ENCODE assay signal across 22 mouse cellular contexts in genomic region chr6:94200910-94201309, GRCm38 (mm10).
DNase-seq lines count a peak whose midpoint lies in the region; ATAC-seq and TF ChIP-seq lines count a peak whose summit lies in the region.
"Had no signal": no experiment of that assay in that cellular context is flagged by ENCODE, and none has a peak within 500 bp of the region (broad histone marks: within the 10 kb centered on the region; RNA-seq: fewer than 3 reads in every experiment).

No protein-coding gene starts in this region.

- no peak overlapping the region for H3K4me2 ChIP-seq in heart, embryonic 11.5 days
- H3K4me2 ChIP-seq in lung, embryonic 15.5 days = no peak overlapping the region
- H3K4me2 ChIP-seq in lung, postnatal 0 days (replicated peaks; ENCODE audit: low read depth, low read length) = no peak overlapping the region
- H3K4me2 ChIP-seq: embryonic facial prominence, embryonic 15.5 days; heart, embryonic 15.5 days; hindbrain, embryonic 12.5 days had no signal

- H3K27ac ChIP-seq in heart, embryonic 11.5 days (ENCODE audit: low read depth, low read length) = 0 out of 2 replicates have a peak overlapping the region, but pooled peaks have one; percentile 7
- H3K27ac ChIP-seq in lung, embryonic 15.5 days = peak overlapping the region; percentile 58
- H3K27ac ChIP-seq in lung, postnatal 0 days (ENCODE audit: low read length) = peak overlapping the region; percentile 79
- H3K27ac ChIP-seq: embryonic facial prominence, embryonic 15.5 days; heart, adult 2 months; heart, embryonic 15.5 days; hindbrain, embryonic 12.5 days had no signal

- H3K36me3 ChIP-seq in heart, embryonic 11.5 days (ENCODE audit: control insufficient read depth, insufficient read depth, low read length) = no peaks in the 10 kb centered on the region
- no peaks in the 10 kb centered on the region for H3K36me3 ChIP-seq in lung, embryonic 15.5 days
- H3K36me3 ChIP-seq in lung, postnatal 0 days (ENCODE audit: insufficient read depth, low read length) = no peaks in the 10 kb centered on the region
- H3K36me3 ChIP-seq: embryonic facial prominence, embryonic 15.5 days; heart, embryonic 15.5 days; hindbrain, embryonic 12.5 days had no signal

- no peaks in the 10 kb centered on the region for H3K27me3 ChIP-seq in heart, embryonic 11.5 days (ENCODE audit: control insufficient read depth, insufficient read depth, low read length)
- no peaks in the 10 kb centered on the region for H3K27me3 ChIP-seq in lung, embryonic 15.5 days
- no peaks in the 10 kb centered on the region for H3K27me3 ChIP-seq in lung, postnatal 0 days (replicated peaks; ENCODE audit: insufficient read depth, low read length)
- H3K27me3 ChIP-seq: CH12.LX; embryonic facial prominence, embryonic 15.5 days; heart, embryonic 15.5 days; hindbrain, embryonic 12.5 days had no signal

- H3K4me1 ChIP-seq in heart, embryonic 11.5 days (ENCODE audit: control insufficient read depth, insufficient read depth, low read length) = peaks cover 49% of the 10 kb centered on the region
- peaks cover 47% of the 10 kb centered on the region for H3K4me1 ChIP-seq in lung, embryonic 15.5 days
- H3K4me1 ChIP-seq in lung, adult 2 months (ENCODE audit: control insufficient read depth, insufficient read depth, low read length) = peaks cover 19% of the 10 kb centered on the region
- peaks cover 9% of the 10 kb centered on the region; the same call in 1 of the 2 replicates for H3K4me1 ChIP-seq in lung, postnatal 0 days (ENCODE audit: insufficient read depth, low read depth, low read length)

- WGBS in heart, embryonic 11.5 days (ENCODE audit: insufficient replicate concordance) = 30% methylated on average over 3 of the region's 3 CpGs
- WGBS in lung, embryonic 15.5 days = 20% methylated on average over 3 of the region's 3 CpGs
- WGBS in lung, adult 2 months = 34% methylated on average over 3 of the region's 3 CpGs
- whole genome bisulfite sequencing in lung, postnatal 0 days = 21% methylated on average over 3 of the region's 3 CpGs

- DNase-seq in heart, postnatal 4 days = no peak
- no peak for DNase-seq in lung, adult 2 months
- peak; percentile 57 for DNase-seq in lung, postnatal 0 days (ENCODE audit: low spot score)
- DNase-seq in cerebellum, adult 11-12 months = no peak
- no peak for DNase-seq in MN1 (ENCODE audit: low spot score)
- no peak for DNase-seq in right cerebral cortex, postnatal 10 days (ENCODE audit: low spot score in 2 of 2)
- DNase-seq: adrenal gland, postnatal 10 days; cerebellum, adult 11 months; cerebellum, adult 9-11 months; gastrocnemius, postnatal 10 days; heart, adult 2 months had no signal

- H3K9me3 ChIP-seq in heart, embryonic 11.5 days (replicated peaks; ENCODE audit: control insufficient read depth, low read length) = no peaks in the 10 kb centered on the region
- H3K9me3 ChIP-seq in lung, embryonic 15.5 days = no peaks in the 10 kb centered on the region
- no peaks in the 10 kb centered on the region for H3K9me3 ChIP-seq in lung, postnatal 0 days (ENCODE audit: low read length)
- H3K9me3 ChIP-seq: embryonic facial prominence, embryonic 15.5 days; heart, embryonic 15.5 days; hindbrain, embryonic 12.5 days had no signal

- TF ChIP-seq POLR2A in lung, adult 2 months (IDR thresholded peaks at IDR 0.05; ENCODE audit: borderline replicate concordance, extremely low read depth, low read depth, low read length) = no peak

- TF ChIP-seq CTCF in lung, adult 2 months (IDR thresholded peaks at IDR 0.05; ENCODE audit: insufficient read depth, low read length) = no peak
- TF ChIP-seq CTCF in lung, postnatal 0 days (IDR thresholded peaks at IDR 0.05) = no peak

- no peak for ATAC-seq in heart, embryonic 11.5 days (replicated peaks; ENCODE audit: insufficient number of reproducible peaks, low FRiP score, low TSS enrichment)
- no peak for ATAC-seq in lung, embryonic 15.5 days (ENCODE audit: borderline replicate concordance, extremely low read depth, low FRiP score, low TSS enrichment)
- ATAC-seq in lung, postnatal 0 days = peak; percentile 40
- ATAC-seq: forebrain, embryonic 16.5 days; hindbrain, embryonic 16.5 days; inflammation-experienced regulatory T-cells, adult 6 months; intestine, postnatal 0 days had no signal

- peak; percentile 95 for TF ChIP-seq EP300 in lung, postnatal 0 days (IDR thresholded peaks at IDR 0.05)

- H3K4me3 ChIP-seq in heart, embryonic 11.5 days (ENCODE audit: low read depth, low read length) = no peak overlapping the region
- H3K4me3 ChIP-seq in lung, embryonic 15.5 days = no peak overlapping the region
- H3K4me3 ChIP-seq in lung, adult 2 months (replicated peaks; ENCODE audit: extremely low read depth, low read depth, low read length) = no peak overlapping the region
- no peak overlapping the region for H3K4me3 ChIP-seq in lung, postnatal 0 days (ENCODE audit: low read depth, low read length)
- H3K4me3 ChIP-seq: embryonic facial prominence, embryonic 15.5 days; erythroblast, embryonic 14.5 days; heart, adult 2 months; heart, embryonic 15.5 days; hindbrain, embryonic 12.5 days had no signal

- H3K9ac ChIP-seq in heart, embryonic 11.5 days (ENCODE audit: low read depth, low read length) = no peak overlapping the region
- no peak overlapping the region for H3K9ac ChIP-seq in lung, embryonic 15.5 days
- H3K9ac ChIP-seq in lung, postnatal 0 days (replicated peaks; ENCODE audit: low read depth) = no peak overlapping the region
- H3K9ac ChIP-seq: embryonic facial prominence, embryonic 15.5 days; heart, embryonic 15.5 days; hindbrain, embryonic 12.5 days had no signal

Comparison
In these comparisons a context has a peak if more than half of its experiments do, and no peak if none do; other contexts are left out.
1. H3K27ac ChIP-seq: peak in every context shown above with its lines; median percentile 79 in lung, postnatal 0 days; 58 in lung, embryonic 15.5 days; 7 in heart, embryonic 11.5 days.